Mouse (Mus musculus): Measurements from ENCODE around the gene Coro1b.

- no peak for TF ChIP-seq CTCF (IDR thresholded peaks at IDR 0.05; ENCODE audit: control insufficient read depth, insufficient read depth, low read length)
- TF ChIP-seq POLR2A (IDR thresholded peaks at IDR 0.05; ENCODE audit: borderline replicate concordance, control insufficient read depth, low read depth, low read length) = no peak
Measured at GRCm38 (mm10) chr19:4175368-4175947, 27.0 kb downstream of the Coro1b start, which contains the start of gene Carns1.

Measured in bone marrow, adult 2 months (tissue).